Mouse (Mus musculus): ENCODE measurements around the gene Tecpr2. TPM values are rescaled to one million over a fixed set of nuclear protein-coding genes. Genes with fewer than 3 reads are reported as not detected.

The Tecpr2 gene
- total and polyA plus RNA-seq, 2 experiments from 2014 or later: 4.9 to 22.9 TPM

DNA sequence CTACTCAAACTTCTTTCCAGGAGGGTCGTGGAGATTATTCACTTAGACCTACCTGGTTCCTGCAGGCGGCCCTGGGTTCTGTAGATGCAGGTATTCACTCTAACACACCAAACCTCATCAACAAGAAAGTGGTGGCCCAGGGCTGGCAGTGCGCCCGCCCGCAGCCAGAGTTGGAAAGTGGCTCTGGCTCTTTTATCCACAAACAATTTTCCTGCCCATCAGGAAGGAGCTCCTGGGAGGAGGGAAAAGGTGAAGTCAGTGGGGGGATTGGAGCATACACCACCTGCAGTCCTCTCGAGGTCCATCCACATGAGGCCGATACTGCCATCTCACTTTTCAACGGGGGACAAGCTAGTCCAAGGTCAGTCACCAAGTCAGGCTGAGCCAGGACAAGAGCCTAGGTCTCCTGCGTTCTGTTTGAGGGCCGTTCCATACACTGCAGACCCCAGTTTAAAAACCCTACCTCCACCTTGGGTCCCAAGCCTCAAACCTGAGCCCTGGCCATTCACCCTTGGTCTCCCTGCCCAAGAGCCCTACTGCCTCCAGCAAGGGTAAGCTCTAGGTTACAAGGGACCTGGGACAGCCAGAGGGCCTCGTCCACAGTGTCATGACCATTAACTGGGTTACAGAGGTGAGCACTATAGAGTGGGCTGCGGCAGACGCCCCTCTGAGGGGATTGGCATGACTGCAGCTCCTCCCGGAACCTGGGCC lies 89.0 kb downstream of the Tecpr2 start:
- Histone ChIP-seq H3K4me3 (ENCODE audit: low read depth, low read length) (peak overlapping the region; percentile 60), H3K27ac (ENCODE audit: low read depth, low read length) (no peak overlapping the region), H3K4me1 (ENCODE audit: insufficient read depth, low read length) (peaks cover 2% of the 10 kb centered on the region; the same call in 1 of the 2 replicates), H3K36me3 (ENCODE audit: insufficient read depth, low read length) (peaks cover 11% of the 10 kb centered on the region), H3K4me2 (ENCODE audit: low read depth, low read length, poor library complexity, severe bottlenecking) (peak overlapping the region; percentile 69), H3K27me3 (ENCODE audit: insufficient read depth, low read length) (0 out of 2 replicates have a peak, but pooled peaks cover 3% of the 10 kb centered on the region), H3K9me3 (ENCODE audit: low read length) (no peaks in the 10 kb centered on the region), H3K9ac (replicated peaks; ENCODE audit: low read length, poor library complexity, severe bottlenecking) (peak overlapping the region; percentile 62)
- TF ChIP-seq CTCF (IDR thresholded peaks at IDR 0.05): no peak
- no peak for ATAC-seq (ENCODE audit: low FRiP score)
- no peak for DNase-seq (ENCODE audit: low spot score)
- 41% methylated on average over 14 of the region's 14 CpGs for WGBS

DNA sequence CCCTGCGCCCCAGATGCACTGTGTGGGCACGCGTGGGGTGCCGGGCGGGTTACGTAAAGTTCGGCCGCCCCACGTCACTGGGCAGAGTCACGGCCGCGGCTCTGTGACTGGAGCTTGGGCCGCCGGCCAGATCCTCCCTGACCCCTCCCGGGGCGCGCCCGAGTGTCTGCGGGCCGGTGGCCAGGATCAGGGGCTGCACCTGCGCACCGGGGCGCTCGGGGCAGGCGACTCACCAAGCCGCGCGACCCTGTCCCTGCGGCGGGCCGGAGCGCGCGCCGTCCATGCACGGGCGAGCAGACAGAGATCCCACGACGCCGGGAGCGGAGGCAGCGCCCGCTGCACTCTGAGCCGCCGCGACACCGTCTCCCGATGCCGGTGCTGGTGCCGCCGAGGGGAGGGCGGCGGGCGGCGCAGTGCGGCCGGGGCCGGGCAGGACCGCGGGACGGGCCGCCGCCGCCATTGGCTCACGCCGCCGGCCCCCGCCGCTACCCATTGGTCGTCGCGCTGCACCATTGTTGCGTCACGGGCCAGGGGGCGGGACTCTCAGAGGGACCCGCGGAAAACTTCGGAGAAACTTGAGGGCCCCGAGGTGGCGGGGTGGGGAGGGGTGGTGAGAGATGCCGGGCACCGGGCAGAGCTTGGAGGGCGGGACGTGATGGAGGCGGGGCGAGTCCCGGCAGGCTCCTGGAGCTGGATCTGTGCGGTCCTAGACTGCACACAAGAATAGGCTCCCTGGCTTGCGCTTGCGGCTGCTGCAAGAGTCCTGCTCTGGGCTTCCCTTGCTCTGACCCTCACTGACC lies 89.7 kb downstream of the Tecpr2 start, which contains the start of gene Ankrd9:
TSS of gene Ankrd9 (minus strand) at position 434 of the 800 bp plus-strand sequence.
- peaks cover 11% of the 10 kb centered on the region for H3K36me3 ChIP-seq (ENCODE audit: insufficient read depth, low read length)
- peak within 1 kb of the TSS; percentile 62 for H3K9ac ChIP-seq (replicated peaks; ENCODE audit: low read length, poor library complexity, severe bottlenecking)
- DNase-seq (ENCODE audit: low spot score): peak; percentile 91
- H3K4me2 ChIP-seq (ENCODE audit: low read depth, low read length, poor library complexity, severe bottlenecking): peak within 1 kb of the TSS; percentile 69
- ATAC-seq (ENCODE audit: low FRiP score): peak; percentile 94
- TF ChIP-seq CTCF (IDR thresholded peaks at IDR 0.05): no peak
- WGBS: 0% methylated on average over 67 of the region's 90 CpGs
- H3K27ac ChIP-seq (ENCODE audit: low read depth, low read length): peak within 1 kb of the TSS; percentile 51; the same call in 1 of the 2 replicates
- H3K4me3 ChIP-seq (ENCODE audit: low read depth, low read length): peak within 1 kb of the TSS; percentile 60
- H3K4me1 ChIP-seq (ENCODE audit: insufficient read depth, low read length): peaks cover 2% of the 10 kb centered on the region; the same call in 1 of the 2 replicates
- 0 out of 2 replicates have a peak, but pooled peaks cover 3% of the 10 kb centered on the region for H3K27me3 ChIP-seq (ENCODE audit: insufficient read depth, low read length)
- H3K9me3 ChIP-seq (ENCODE audit: low read length): no peaks in the 10 kb centered on the region

DNA sequence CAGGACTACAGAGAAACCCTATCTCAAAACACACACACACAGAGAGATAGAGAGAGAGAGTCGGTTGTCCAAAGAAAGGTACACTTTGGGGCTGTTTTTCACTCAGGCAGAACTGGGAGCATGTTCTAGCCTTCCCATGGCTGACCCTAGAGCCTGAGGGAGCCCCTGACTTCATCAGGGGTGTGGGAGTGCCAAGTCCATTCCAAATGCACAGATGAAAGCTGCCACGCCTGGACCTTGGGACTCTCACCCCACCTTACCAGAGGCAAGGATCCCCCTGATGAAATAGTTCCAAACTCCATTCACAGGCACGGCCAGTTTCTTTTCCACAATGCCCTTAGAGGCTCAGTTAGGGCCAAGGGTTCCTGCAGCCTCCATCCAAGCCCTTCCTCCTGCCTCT lies 90.7 kb downstream of the Tecpr2 start:
- Histone ChIP-seq H3K4me2 (ENCODE audit: low read depth, low read length, poor library complexity, severe bottlenecking) (no peak overlapping the region), H3K9me3 (ENCODE audit: low read length) (no peaks in the 10 kb centered on the region), H3K36me3 (ENCODE audit: insufficient read depth, low read length) (0 out of 2 replicates have a peak, but pooled peaks cover 6% of the 10 kb centered on the region), H3K27ac (ENCODE audit: low read depth, low read length) (no peak overlapping the region), H3K4me3 (ENCODE audit: low read depth, low read length) (no peak overlapping the region), H3K27me3 (ENCODE audit: insufficient read depth, low read length) (0 out of 2 replicates have a peak, but pooled peaks cover 3% of the 10 kb centered on the region), H3K4me1 (ENCODE audit: insufficient read depth, low read length) (peaks cover 2% of the 10 kb centered on the region; the same call in 1 of the 2 replicates), H3K9ac (replicated peaks; ENCODE audit: low read length, poor library complexity, severe bottlenecking) (no peak overlapping the region)
- no peak for TF ChIP-seq CTCF (IDR thresholded peaks at IDR 0.05)
- no peak for ATAC-seq (ENCODE audit: low FRiP score)
- no peak for DNase-seq (ENCODE audit: low spot score)
- 79% methylated on average over 3 of the region's 3 CpGs for WGBS

DNA sequence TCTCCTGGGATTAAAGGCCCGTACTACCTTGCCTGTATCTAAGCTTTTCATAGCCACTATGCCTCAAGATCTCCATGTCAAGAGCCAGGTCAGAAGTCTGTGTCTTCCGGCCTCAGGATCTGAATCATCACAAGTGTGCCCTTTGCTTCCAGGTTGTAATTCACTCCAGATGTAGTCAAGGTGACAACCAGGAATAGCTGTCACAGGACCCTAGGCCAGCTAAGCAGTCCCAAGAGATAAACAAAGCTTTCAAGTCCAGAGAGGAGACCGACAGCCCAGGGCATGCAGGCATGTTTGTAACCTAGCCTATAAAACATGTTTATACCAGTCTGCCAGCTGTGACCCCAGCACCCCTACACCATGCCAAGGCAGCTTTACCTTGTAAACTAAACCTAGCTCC lies 92.7 kb downstream of the Tecpr2 start:
- TF ChIP-seq CTCF (IDR thresholded peaks at IDR 0.05): no peak
- H3K4me3 ChIP-seq (ENCODE audit: low read depth, low read length): no peak overlapping the region
- 0 out of 2 replicates have a peak, but pooled peaks cover 3% of the 10 kb centered on the region for H3K36me3 ChIP-seq (ENCODE audit: insufficient read depth, low read length)
- 0 out of 2 replicates have a peak, but pooled peaks cover 3% of the 10 kb centered on the region for H3K27me3 ChIP-seq (ENCODE audit: insufficient read depth, low read length)
- H3K27ac ChIP-seq (ENCODE audit: low read depth, low read length): no peak overlapping the region
- H3K4me1 ChIP-seq (ENCODE audit: insufficient read depth, low read length): peaks cover 2% of the 10 kb centered on the region; the same call in 1 of the 2 replicates
- no peak for DNase-seq (ENCODE audit: low spot score)
- WGBS: 90% methylated on average over 3 of the region's 3 CpGs
- no peak overlapping the region for H3K9ac ChIP-seq (replicated peaks; ENCODE audit: low read length, poor library complexity, severe bottlenecking)
- no peaks in the 10 kb centered on the region for H3K9me3 ChIP-seq (ENCODE audit: low read length)
- H3K4me2 ChIP-seq (ENCODE audit: low read depth, low read length, poor library complexity, severe bottlenecking): no peak overlapping the region
- ATAC-seq (ENCODE audit: low FRiP score): no peak

GRCm38 (mm10) chr12:110983083-110983482 lies 94.0 kb downstream of the Tecpr2 start:
- H3K27me3 ChIP-seq (ENCODE audit: insufficient read depth, low read length): 0 out of 2 replicates have a peak, but pooled peaks cover 3% of the 10 kb centered on the region
- DNase-seq (ENCODE audit: low spot score) (no peak), ATAC-seq (ENCODE audit: low FRiP score) (no peak)
- no peak for TF ChIP-seq CTCF (IDR thresholded peaks at IDR 0.05)
- 83% methylated on average over 8 of the region's 8 CpGs for WGBS
- no peaks in the 10 kb centered on the region for H3K36me3 ChIP-seq (ENCODE audit: insufficient read depth, low read length)
- no peak overlapping the region for H3K27ac ChIP-seq (ENCODE audit: low read depth, low read length)
- H3K9ac ChIP-seq (replicated peaks; ENCODE audit: low read length, poor library complexity, severe bottlenecking): no peak overlapping the region
- no peak overlapping the region for H3K4me3 ChIP-seq (ENCODE audit: low read depth, low read length)
- H3K4me1 ChIP-seq (ENCODE audit: insufficient read depth, low read length): peaks cover 2% of the 10 kb centered on the region; the same call in 1 of the 2 replicates
- no peaks in the 10 kb centered on the region for H3K9me3 ChIP-seq (ENCODE audit: low read length)
- H3K4me2 ChIP-seq (ENCODE audit: low read depth, low read length, poor library complexity, severe bottlenecking): no peak overlapping the region
